Mouse (Mus musculus): Measurements from ENCODE around the gene Zfp607b. TPM values are rescaled to one million over a fixed set of nuclear protein-coding genes. Genes with fewer than 3 reads are reported as not detected.

Gene Zfp607b
- polyA plus RNA-seq, 1 experiment from 2014 or later, result 10.8 TPM

Other genes with a start within 250 kb of the Zfp607b start
- 0.43 and 0.71 TPM in 2 replicates for gene Sptbn4, start 241.7 kb upstream of the Zfp607b start, polyA plus RNA-seq (2015; fragmentation: Nextera tagmentation; extraction: Ambion mirVana)
- gene Blvrb, start 241.4 kb upstream of the Zfp607b start, polyA plus RNA-seq (2015; fragmentation: Nextera tagmentation; extraction: Ambion mirVana), result 16.8 and 17.3 TPM in 2 replicates
- gene Sertad3, start 215.6 kb upstream of the Zfp607b start, polyA plus RNA-seq (2015; fragmentation: Nextera tagmentation; extraction: Ambion mirVana), result 18.8 and 19.2 TPM in 2 replicates
- gene Sertad1, start 202.4 kb upstream of the Zfp607b start, polyA plus RNA-seq (2015; fragmentation: Nextera tagmentation; extraction: Ambion mirVana), result 8.5 and 8.7 TPM in 2 replicates
- 1.5 and 1.8 TPM in 2 replicates for gene Prx, start 190.0 kb upstream of the Zfp607b start, polyA plus RNA-seq (2015; fragmentation: Nextera tagmentation; extraction: Ambion mirVana)
- 0.50 and 0.56 TPM in 2 replicates for gene Hipk4, start 166.1 kb upstream of the Zfp607b start, polyA plus RNA-seq (2015; fragmentation: Nextera tagmentation; extraction: Ambion mirVana)
- 68.2 and 72.8 TPM in 2 replicates for gene Pld3, start 136.1 kb upstream of the Zfp607b start, polyA plus RNA-seq (2015; fragmentation: Nextera tagmentation; extraction: Ambion mirVana)
- gene 2310022A10Rik, start 136.1 kb upstream of the Zfp607b start, polyA plus RNA-seq (2015; fragmentation: Nextera tagmentation; extraction: Ambion mirVana), result 35.1 and 36.5 TPM in 2 replicates
- 75.2 and 82.2 TPM in 2 replicates for gene Akt2, start 97.8 kb upstream of the Zfp607b start, polyA plus RNA-seq (2015; fragmentation: Nextera tagmentation; extraction: Ambion mirVana)
- 37.3 and 42.7 TPM in 2 replicates for gene Ttc9b, start 35.4 kb upstream of the Zfp607b start, polyA plus RNA-seq (2015; fragmentation: Nextera tagmentation; extraction: Ambion mirVana)
- gene Map3k10, start 14.7 kb upstream of the Zfp607b start, polyA plus RNA-seq (2015; fragmentation: Nextera tagmentation; extraction: Ambion mirVana), result 9.0 TPM in 2 replicates
- 116 and 129 TPM in 2 replicates for gene Zfp60, start 42.0 kb downstream of the Zfp607b start, polyA plus RNA-seq (2015; fragmentation: Nextera tagmentation; extraction: Ambion mirVana)
- gene Zfp626, start 117.9 kb downstream of the Zfp607b start, polyA plus RNA-seq (2015; fragmentation: Nextera tagmentation; extraction: Ambion mirVana), result 2.9 and 3.2 TPM in 2 replicates
- 10.1 and 11.1 TPM in 2 replicates for gene Zfp59, start 149.3 kb downstream of the Zfp607b start, polyA plus RNA-seq (2015; fragmentation: Nextera tagmentation; extraction: Ambion mirVana)
- 2.3 and 2.4 TPM in 2 replicates for gene Zfp607a, start 168.2 kb downstream of the Zfp607b start, polyA plus RNA-seq (2015; fragmentation: Nextera tagmentation; extraction: Ambion mirVana)
- gene Zfp974, start 240.1 kb downstream of the Zfp607b start, polyA plus RNA-seq (2015; fragmentation: Nextera tagmentation; extraction: Ambion mirVana), result 14.9 and 17.2 TPM in 2 replicates

All from forebrain, embryonic 13.5 days (tissue).